Mouse (Mus musculus) limb, embryonic 14.5 days (tissue): ENCODE results near the gene Sf3a1. TPM values are rescaled to one million over a fixed set of nuclear protein-coding genes. Genes with fewer than 3 reads are reported as not detected.
"Not testable (repeated sequence)": the region's sequence is repeated elsewhere in the genome, so short reads cannot be mapped to it uniquely, and the experiment has no call there.

Source experiments
- ATAC-seq: fragments of 200-750 bp; cut with Nextera tagmentation; 2 replicates; pipeline ENCODE4 v1.8.0; 2017; ENCODE audit warnings: low read depth, moderate number of reproducible peaks, moderate TSS enrichment; ENCODE audit not compliant: low FRiP score
- DNase-seq: peaks from one replicate; pipeline ENCODE4 v3.0.0-alpha.2; 2015; ENCODE audit warnings: low spot score
- H3K27ac ChIP-seq: fragments of 300-500 bp; sonication (generic); replicated peaks from 2 replicates; pipeline ENCODE4 v1.5.1; 2014; ENCODE audit warnings: low read depth, mild to moderate bottlenecking, low read length, moderate library complexity, mixed read lengths
- H3K27me3 ChIP-seq: fragments of 300-500 bp; sonication (generic); 2 replicates; pipeline ENCODE4 v1.6.1; 2014; ENCODE audit warnings: low read length, mixed read lengths; ENCODE audit not compliant: control insufficient read depth, insufficient read depth
- H3K36me3 ChIP-seq: fragments of 300-500 bp; sonication (generic); 2 replicates; pipeline ENCODE4 v1.6.1; 2014; ENCODE audit warnings: mild to moderate bottlenecking, low read length, moderate library complexity, mixed read lengths; ENCODE audit not compliant: control insufficient read depth, insufficient read depth
- H3K4me1 ChIP-seq: fragments of 300-500 bp; sonication (generic); 2 replicates; pipeline ENCODE4 v1.6.1; 2014; ENCODE audit warnings: antibody characterized with exemption, low read length, mixed read lengths; ENCODE audit not compliant: control insufficient read depth, insufficient read depth
- H3K4me2 ChIP-seq: fragments of 300-500 bp; sonication (generic); replicated peaks from 2 replicates; pipeline ENCODE4 v1.6.1; 2014; ENCODE audit warnings: low read depth, mild to moderate bottlenecking, low read length, moderate library complexity; ENCODE audit not compliant: severe bottlenecking
- H3K4me3 ChIP-seq: fragments of 300-500 bp; sonication (generic); replicated peaks from 2 replicates; pipeline ENCODE4 v1.5.1; 2014; ENCODE audit warnings: low read length
- H3K9ac ChIP-seq: fragments of 300-500 bp; sonication (generic); 2 replicates; pipeline ENCODE4 v1.6.1; 2014; ENCODE audit warnings: mild to moderate bottlenecking, low read depth, low read length, moderate library complexity; ENCODE audit not compliant: severe bottlenecking
- H3K9me3 ChIP-seq: fragments of 300-500 bp; sonication (generic); 2 replicates; pipeline ENCODE4 v1.6.1; 2016; ENCODE audit warnings: low read length; ENCODE audit not compliant: control insufficient read depth
- POLR2A ChIP-seq: fragments of 200-500 bp; IDR thresholded peaks from 2 replicates; pipeline ENCODE4 v1.8.0; 2012; ENCODE audit warnings: inconsistent platforms, mild to moderate bottlenecking, moderate library complexity, borderline replicate concordance; ENCODE audit not compliant: insufficient read depth, insufficient read length; ENCODE audit errors: extremely low read depth
- WGBS: fragments of 180-500 bp; shearing (Covaris S2); extraction: QIAGEN DNeasy Blood & Tissue Kit; methylation state at CpG from one replicate; pipeline ENCODE4 v1.1.7; 2014; 5-methylcytosine and 5-hydroxymethylcytosine counted together
- polyA plus RNA-seq, 2 experiments: library from polyadenylated mRNA; depleted of rRNA in 1 of 2; stranded (reverse) in 1 of 2; unstranded in 1 of 2; fragments of >200 nt; fragmentation: Nextera tagmentation in 1 of 2; extraction: Ambion mirVana in 1 of 2; gene quantifications; 2 replicates each; pipeline versions ENCODE4 v1.2.1 to v1.2.3; 2012 to 2014

Sf3a1 gene
- polyA plus RNA-seq (2012; rRNA removed) (67.5 and 73.4 TPM in 2 replicates), polyA plus RNA-seq (2014; fragmentation: Nextera tagmentation; extraction: Ambion mirVana) (54.7 and 62.2 TPM in 2 replicates)

DNA sequence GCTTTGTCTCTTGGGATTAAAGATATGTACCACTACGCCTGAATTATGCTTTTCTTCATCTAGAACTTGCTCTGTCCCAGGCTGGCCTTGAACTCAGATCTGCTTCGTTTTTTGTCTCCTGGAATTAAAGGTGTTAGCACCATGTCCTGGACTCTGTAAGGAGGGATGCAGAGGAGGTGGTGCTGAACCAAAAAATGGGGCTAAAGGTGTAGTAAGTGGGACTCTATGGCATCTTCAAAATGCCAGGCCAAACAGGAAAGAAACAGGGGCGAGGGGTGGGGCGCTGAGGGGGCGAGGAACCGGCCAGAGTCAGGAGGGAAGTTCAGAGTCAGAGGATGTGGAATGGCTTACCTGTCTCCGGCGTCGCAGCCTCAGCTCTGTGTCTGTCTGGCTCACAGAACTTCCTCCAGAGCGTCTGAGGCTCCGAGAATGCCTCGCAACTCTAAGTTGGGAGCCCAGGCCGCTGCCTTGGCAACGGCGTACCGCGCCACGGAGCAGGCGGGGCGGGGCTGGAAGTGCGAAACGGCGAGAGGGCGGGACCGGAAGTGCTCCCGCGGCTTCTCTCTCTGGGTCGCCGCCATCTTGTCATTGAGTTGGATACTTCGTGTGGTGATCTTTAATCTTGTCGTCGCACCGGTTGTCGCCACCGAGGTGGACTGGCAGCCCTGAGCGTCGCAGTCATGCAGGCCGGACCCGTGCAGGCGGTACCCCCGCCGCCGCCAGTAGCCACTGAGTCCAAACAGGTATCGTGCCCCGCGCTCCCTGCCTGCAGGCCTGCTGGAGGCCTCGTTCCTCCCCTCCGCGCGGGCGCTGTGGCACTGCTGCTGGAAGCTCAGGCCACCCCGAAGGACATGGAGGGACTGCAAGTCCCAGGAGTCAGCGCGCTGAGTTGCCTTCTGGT, at the start of gene Sf3a1, which contains the start of gene Ccdc157:
Sf3a1 (plus strand) TSS at position 543 of the 901 bp plus-strand sequence.
Ccdc157 (minus strand) TSS at position 486 of the 901 bp plus-strand sequence.
- ATAC-seq (peak; percentile 98), DNase-seq (peak; percentile 96)
- Histone ChIP-seq H3K36me3 (peaks cover 39% of the 10 kb centered on the region), H3K4me3 (peak within 1 kb of the TSS; percentile 57), H3K4me2 (peak within 1 kb of the TSS; percentile 86), H3K4me1 (peaks cover 20% of the 10 kb centered on the region; the same call in 1 of the 2 replicates), H3K27me3 (no peaks in the 10 kb centered on the region), H3K9ac (peak within 1 kb of the TSS; percentile 72), H3K27ac (peak within 1 kb of the TSS; percentile 44), H3K9me3 (no peaks in the 10 kb centered on the region)
- 0 out of 2 replicates have a peak, but pooled peaks have one; percentile 58 for TF ChIP-seq POLR2A
- 1% methylated on average over 46 of the region's 54 CpGs for WGBS

DNA sequence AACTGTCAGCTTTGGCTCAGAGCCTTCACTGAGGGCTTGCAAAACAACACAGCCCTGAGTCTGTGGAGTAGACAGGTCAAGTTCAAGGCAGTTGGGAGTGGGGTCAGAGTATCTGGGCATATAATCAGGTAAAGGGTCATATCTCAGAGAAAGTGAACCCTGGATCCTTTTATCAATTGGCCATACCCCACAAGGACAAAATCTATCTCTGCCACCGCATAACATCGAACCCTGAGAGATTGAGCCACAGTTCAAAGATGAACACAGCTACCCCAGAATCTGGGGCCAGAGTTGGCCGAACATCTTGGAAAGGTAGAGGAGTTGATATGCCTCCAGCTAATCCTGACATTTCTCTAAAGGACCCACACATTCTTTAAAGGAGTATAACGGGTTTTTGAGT, 48.1 kb upstream of the Sf3a1 start:
- Histone ChIP-seq H3K27ac (no peak overlapping the region), H3K27me3 (no peaks in the 10 kb centered on the region), H3K4me1 (no peaks in the 10 kb centered on the region), H3K36me3 (peaks cover 20% of the 10 kb centered on the region), H3K4me3 (no peak overlapping the region), H3K4me2 (no peak overlapping the region), H3K9ac (no peak overlapping the region), H3K9me3 (no peaks in the 10 kb centered on the region)
- TF ChIP-seq POLR2A: no peak
- 90% methylated on average over 4 of the region's 4 CpGs for WGBS
- DNase-seq: no peak
- no peak for ATAC-seq

DNA sequence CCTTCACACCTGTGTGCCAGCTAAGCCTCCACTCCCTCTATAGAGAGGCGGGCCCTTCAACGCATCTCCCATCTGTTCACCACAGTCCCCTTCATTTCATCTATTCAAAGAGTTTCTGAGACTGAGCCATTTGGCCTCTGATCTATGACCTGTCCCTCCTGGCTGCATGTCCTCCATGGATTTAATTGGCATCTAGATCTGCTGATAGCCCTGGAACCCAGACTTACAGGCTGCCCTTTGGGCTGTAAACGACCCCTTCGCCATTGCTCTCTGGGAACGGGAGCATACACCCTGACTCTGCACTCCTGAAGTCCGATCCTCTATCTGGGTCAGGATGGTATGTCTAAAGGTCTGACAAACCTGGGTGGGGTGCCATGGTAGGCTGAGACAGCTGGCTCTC, 47.3 kb upstream of the Sf3a1 start:
- H3K4me3 ChIP-seq: no peak overlapping the region
- H3K36me3 ChIP-seq: peaks cover 15% of the 10 kb centered on the region
- H3K9me3 ChIP-seq: no peaks in the 10 kb centered on the region
- no peaks in the 10 kb centered on the region for H3K27me3 ChIP-seq
- no peak overlapping the region for H3K9ac ChIP-seq
- H3K4me2 ChIP-seq: no peak overlapping the region
- TF ChIP-seq POLR2A: no peak
- no peak for DNase-seq
- peaks cover 3% of the 10 kb centered on the region; the same call in 1 of the 2 replicates for H3K4me1 ChIP-seq
- 62% methylated on average over 6 of the region's 6 CpGs for WGBS
- no peak overlapping the region for H3K27ac ChIP-seq
- ATAC-seq: no peak

DNA sequence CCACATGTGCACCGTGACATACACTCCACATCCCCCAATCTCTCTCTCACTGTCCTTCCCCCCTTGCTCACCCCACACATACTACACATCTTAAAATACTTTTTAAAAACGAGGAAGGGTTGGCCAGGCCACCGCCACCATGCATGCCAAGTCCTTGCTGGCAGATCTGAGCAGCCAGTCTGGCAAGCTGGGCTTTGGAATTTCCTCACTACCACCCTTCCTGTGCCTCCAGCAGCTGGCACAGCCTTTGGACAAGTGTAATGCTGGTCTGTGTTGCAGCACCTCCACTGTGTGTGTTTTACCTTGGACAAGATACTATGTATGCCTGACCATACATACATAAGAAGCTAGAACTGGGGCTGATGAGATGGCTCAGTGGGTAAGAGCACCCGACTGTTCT, 46.7 kb upstream of the Sf3a1 start:
- WGBS: 78% methylated on average over 4 of the region's 4 CpGs
- no peak for TF ChIP-seq POLR2A
- DNase-seq (no peak), ATAC-seq (no peak)
- no peaks in the 10 kb centered on the region for H3K9me3 ChIP-seq
- no peak overlapping the region for H3K4me2 ChIP-seq
- peaks cover 3% of the 10 kb centered on the region; the same call in 1 of the 2 replicates for H3K4me1 ChIP-seq
- no peak overlapping the region for H3K4me3 ChIP-seq
- no peak overlapping the region for H3K27ac ChIP-seq
- no peak overlapping the region for H3K9ac ChIP-seq
- no peaks in the 10 kb centered on the region for H3K27me3 ChIP-seq
- H3K36me3 ChIP-seq: peaks cover 12% of the 10 kb centered on the region

DNA sequence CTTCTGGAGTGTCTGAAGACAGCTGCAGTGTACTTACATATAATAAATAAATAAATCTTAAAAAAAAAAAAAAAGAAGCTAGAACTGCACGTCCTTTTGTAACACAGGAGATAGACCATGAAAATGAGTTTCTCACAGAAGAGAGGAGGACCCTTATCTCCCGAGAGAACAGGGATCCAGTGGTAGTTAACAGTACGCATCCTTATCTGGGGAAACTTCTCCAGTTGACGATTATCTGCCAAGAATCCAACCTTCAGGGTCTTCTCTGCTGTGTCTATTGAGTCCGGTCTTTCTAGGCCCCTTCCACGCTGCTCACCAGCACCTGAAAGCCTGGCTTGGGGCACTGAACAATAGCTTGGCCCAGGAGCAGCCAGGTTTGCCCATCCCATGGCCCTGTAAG, 46.2 kb upstream of the Sf3a1 start:
- DNase-seq (no peak), ATAC-seq (no peak)
- no peak for TF ChIP-seq POLR2A
- Histone ChIP-seq H3K4me3 (no peak overlapping the region), H3K4me1 (peaks cover 6% of the 10 kb centered on the region; the same call in 1 of the 2 replicates), H3K27me3 (peaks cover 4% of the 10 kb centered on the region; the same call in 1 of the 2 replicates), H3K4me2 (no peak overlapping the region), H3K9me3 (no peaks in the 10 kb centered on the region), H3K36me3 (peaks cover 8% of the 10 kb centered on the region; the same call in 1 of the 2 replicates), H3K9ac (peak overlapping the region; percentile 12; the same call in 1 of the 2 replicates), H3K27ac (no peak overlapping the region)
- WGBS: 78% methylated on average over 6 of the region's 6 CpGs

- not testable (repeated sequence) for DNase-seq, ATAC-seq, H3K27ac ChIP-seq, H3K36me3 ChIP-seq, H3K4me3 ChIP-seq, H3K9me3 ChIP-seq, H3K4me1 ChIP-seq, H3K9ac ChIP-seq, H3K4me2 ChIP-seq, H3K27me3 ChIP-seq
- 80% methylated on average over 6 of the region's 6 CpGs for WGBS
Measured at GRCm38 (mm10) chr11:4114541-4114940, 45.6 kb upstream of the Sf3a1 start.
